Mouse (Mus musculus): ENCODE measurements around the gene Mfap1b. TPM values are rescaled to one million over a fixed set of nuclear protein-coding genes. Genes with fewer than 3 reads are reported as not detected.

The Mfap1b gene
- polyA plus RNA-seq, 1 experiment from 2014 or later: 47.5 TPM

DNA sequence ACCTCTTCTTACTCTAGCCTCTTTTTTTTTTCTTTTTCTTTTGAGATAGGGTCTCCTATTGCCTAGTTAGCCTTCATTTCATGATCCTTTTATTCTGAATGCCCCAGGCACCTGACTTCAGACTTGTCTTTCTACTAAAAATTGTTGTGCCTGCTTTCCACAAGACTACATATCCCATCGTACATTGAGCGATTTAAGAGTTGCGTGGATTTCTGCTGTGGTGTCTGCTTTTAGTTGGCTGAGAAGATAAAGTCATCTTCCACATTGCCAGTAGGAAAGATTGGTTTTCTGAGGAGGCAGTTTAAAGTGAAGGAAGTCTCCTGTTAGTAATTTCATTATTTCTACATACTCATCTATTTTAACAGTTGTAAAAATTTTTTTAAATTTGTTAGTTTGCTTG lies 58.3 kb downstream of the Mfap1b start:
- no peak for ATAC-seq (ENCODE audit: insufficient read depth, low FRiP score, low read depth)
- H3K4me3 ChIP-seq (replicated peaks): peak overlapping the region; percentile 67
- peak overlapping the region; percentile 65 for H3K4me2 ChIP-seq
- no peaks in the 10 kb centered on the region for H3K27me3 ChIP-seq (replicated peaks)
- H3K4me1 ChIP-seq: peaks cover 24% of the 10 kb centered on the region; the same call in 1 of the 2 replicates
- H3K9ac ChIP-seq: no peak overlapping the region
- H3K27ac ChIP-seq: no peak overlapping the region
- WGBS: 70% methylated on average over 3 of the region's 3 CpGs
- H3K36me3 ChIP-seq: peaks cover 10% of the 10 kb centered on the region; the same call in 1 of the 2 replicates
- H3K9me3 ChIP-seq: no peaks in the 10 kb centered on the region

DNA sequence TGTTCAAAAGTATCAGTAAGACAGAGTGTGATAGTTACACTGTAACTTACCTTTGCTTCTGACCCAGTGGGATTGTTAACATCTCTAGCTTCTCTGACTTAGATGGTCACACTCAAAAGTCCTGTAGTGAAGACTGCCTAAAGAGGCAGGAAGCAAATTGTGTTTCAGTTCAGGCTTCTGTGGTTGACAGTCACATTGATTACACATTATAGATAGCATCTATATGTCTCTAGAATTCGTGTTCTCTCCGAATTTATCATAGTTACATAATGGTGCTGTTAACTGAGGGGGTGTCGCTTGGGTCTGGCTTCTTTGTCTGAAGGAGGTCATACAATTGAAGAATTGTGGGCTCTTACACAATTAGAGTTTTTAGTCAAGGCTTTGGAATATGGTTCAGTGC lies 58.8 kb downstream of the Mfap1b start:
- Histone ChIP-seq H3K4me3 (replicated peaks) (peak overlapping the region; percentile 67), H3K9ac (no peak overlapping the region), H3K4me1 (peaks cover 24% of the 10 kb centered on the region; the same call in 1 of the 2 replicates), H3K9me3 (no peaks in the 10 kb centered on the region), H3K4me2 (peak overlapping the region; percentile 65), H3K36me3 (peaks cover 10% of the 10 kb centered on the region; the same call in 1 of the 2 replicates), H3K27me3 (replicated peaks) (no peaks in the 10 kb centered on the region), H3K27ac (no peak overlapping the region)
- ATAC-seq (ENCODE audit: insufficient read depth, low FRiP score, low read depth): no peak
- 36% methylated on average over 3 of the region's 3 CpGs for WGBS

DNA sequence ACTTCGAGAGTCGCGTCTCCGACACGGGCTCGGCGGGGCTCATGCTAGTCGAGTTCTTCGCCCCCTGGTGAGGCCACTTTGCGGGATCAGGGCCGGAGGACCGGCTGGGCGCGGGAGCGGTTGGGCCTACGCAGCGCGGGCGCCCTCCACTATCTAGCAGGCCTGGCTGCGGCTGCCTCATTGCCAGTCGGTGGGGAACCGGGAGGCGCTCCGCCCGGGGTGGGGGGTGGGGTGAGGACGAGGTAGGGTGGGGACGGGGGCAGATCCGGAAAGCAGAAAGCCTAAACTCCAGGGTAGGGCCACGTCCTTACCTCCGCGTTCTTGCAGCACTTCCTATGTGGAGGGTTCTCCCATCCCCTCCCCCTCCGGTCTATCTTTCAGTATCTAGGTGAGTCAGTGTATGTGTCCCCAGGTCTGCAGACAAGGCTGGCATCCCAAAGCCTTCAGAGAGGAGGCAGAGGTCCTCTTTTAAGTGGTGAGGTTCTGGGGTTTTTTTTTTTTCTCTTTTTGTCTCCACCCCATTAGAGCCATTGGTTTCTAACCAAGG lies 59.7 kb downstream of the Mfap1b start:
- peak overlapping the region; percentile 91 for H3K27ac ChIP-seq
- no peaks in the 10 kb centered on the region for H3K27me3 ChIP-seq (replicated peaks)
- peaks cover 21% of the 10 kb centered on the region; the same call in 1 of the 2 replicates for H3K4me1 ChIP-seq
- H3K9ac ChIP-seq: peak overlapping the region; percentile 72
- peak; percentile 41 for ATAC-seq (ENCODE audit: insufficient read depth, low FRiP score, low read depth)
- peak overlapping the region; percentile 67 for H3K4me3 ChIP-seq (replicated peaks)
- peaks cover 10% of the 10 kb centered on the region; the same call in 1 of the 2 replicates for H3K36me3 ChIP-seq
- H3K4me2 ChIP-seq: peak overlapping the region; percentile 65
- WGBS: under 1% methylated on average over 32 of the region's 32 CpGs
- H3K9me3 ChIP-seq: no peaks in the 10 kb centered on the region

DNA sequence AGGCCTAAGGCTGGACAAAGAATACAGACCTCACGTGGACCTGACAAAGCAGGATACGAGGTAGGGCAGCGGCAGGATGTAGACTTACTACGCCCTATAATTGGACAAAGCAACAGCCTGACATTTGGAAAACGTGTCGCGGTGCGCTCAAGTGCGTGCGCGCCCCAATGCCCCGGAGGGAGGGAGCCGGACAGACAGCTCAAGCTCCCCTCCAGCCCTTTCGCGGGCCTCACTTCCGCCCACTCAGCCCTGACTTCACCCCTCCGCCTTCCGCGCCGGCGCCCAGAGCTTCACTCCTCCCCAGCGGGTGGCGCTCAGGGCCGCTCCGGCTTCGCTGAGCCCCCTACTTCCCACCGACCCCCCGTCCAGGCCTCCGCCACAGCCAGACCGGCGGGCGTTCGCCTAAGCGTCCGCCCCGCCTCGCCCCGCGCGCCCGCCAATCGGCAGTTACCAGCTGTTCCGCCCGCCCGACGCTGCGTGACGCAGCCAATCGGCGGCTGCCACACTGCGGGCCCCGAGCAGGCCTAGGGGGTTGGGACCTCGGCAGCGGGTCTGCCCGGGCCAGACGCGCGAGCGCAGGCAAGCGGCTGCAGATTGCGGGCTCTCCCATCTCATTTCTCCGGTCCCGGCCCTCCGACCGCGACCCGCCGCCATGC lies 60.4 kb downstream of the Mfap1b start, which contains the start of the genes Pdia3 and Catsper2:
TSS of gene Pdia3 (plus strand) at position 389 of the 656 bp plus-strand sequence.
TSS of gene Catsper2 (minus strand) at position 406 of the 656 bp plus-strand sequence.
- no peaks in the 10 kb centered on the region for H3K27me3 ChIP-seq (replicated peaks)
- peak within 1 kb of the TSS; percentile 91 for H3K27ac ChIP-seq
- H3K4me1 ChIP-seq: peaks cover 16% of the 10 kb centered on the region; the same call in 1 of the 2 replicates
- peak; percentile 99 for ATAC-seq (ENCODE audit: insufficient read depth, low FRiP score, low read depth)
- H3K9ac ChIP-seq: peak within 1 kb of the TSS; percentile 72
- WGBS: under 1% methylated on average over 68 of the region's 68 CpGs
- no peaks in the 10 kb centered on the region for H3K9me3 ChIP-seq
- peaks cover 6% of the 10 kb centered on the region; the same call in 1 of the 2 replicates for H3K36me3 ChIP-seq
- peak within 1 kb of the TSS; percentile 65 for H3K4me2 ChIP-seq
- H3K4me3 ChIP-seq (replicated peaks): peak within 1 kb of the TSS; percentile 67

DNA sequence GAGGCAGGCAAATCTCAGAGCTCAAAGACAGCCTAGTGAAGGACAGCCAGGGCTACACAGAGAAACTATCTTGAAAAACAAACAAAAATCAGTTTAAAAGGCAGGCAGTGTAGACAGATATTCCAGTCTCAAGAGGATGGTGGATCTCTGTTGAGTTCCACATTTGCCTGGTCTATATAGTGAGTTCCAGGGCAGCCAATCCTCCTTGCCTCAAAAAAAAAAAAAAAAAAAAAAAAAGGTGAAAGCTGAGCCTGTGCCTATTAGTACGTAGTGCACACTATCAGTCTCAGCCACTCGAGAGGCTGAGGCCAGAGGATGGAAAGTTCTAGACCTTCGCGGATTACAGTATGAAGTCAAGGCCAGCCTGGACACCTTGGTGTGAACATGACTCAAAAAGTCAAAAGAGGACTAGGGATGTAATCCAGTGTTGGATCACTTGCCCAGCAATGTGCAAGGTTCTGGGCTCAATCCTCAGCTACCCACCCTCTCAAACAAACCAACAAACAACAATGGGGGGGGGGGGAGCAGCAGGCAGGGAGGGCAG lies 61.0 kb downstream of the Mfap1b start:
- peak overlapping the region; percentile 91 for H3K27ac ChIP-seq
- peak overlapping the region; percentile 32; the same call in 1 of the 2 replicates for H3K9ac ChIP-seq
- WGBS: 10% methylated on average over 4 of the region's 4 CpGs
- no peaks in the 10 kb centered on the region for H3K9me3 ChIP-seq
- ATAC-seq (ENCODE audit: insufficient read depth, low FRiP score, low read depth): no peak
- H3K36me3 ChIP-seq: peaks cover 3% of the 10 kb centered on the region; the same call in 1 of the 2 replicates
- no peaks in the 10 kb centered on the region for H3K27me3 ChIP-seq (replicated peaks)
- peak overlapping the region; percentile 67 for H3K4me3 ChIP-seq (replicated peaks)
- H3K4me2 ChIP-seq: peak overlapping the region; percentile 65
- peaks cover 14% of the 10 kb centered on the region; the same call in 1 of the 2 replicates for H3K4me1 ChIP-seq

Small RNAs within 50 kb of the gene (microRNA-seq; reads per million reads assigned to microRNA genes)
- not detected for gene Gm22953

Other genes starting within 250 kb of the Mfap1b start
- gene Trp53bp1, start 202.7 kb downstream of the Mfap1b start, polyA plus RNA-seq (2015; fragmentation: Nextera tagmentation; extraction: Ambion mirVana): 51.9 and 60.6 TPM in 2 replicates
- gene Map1a, start 184.5 kb downstream of the Mfap1b start, polyA plus RNA-seq (2015; fragmentation: Nextera tagmentation; extraction: Ambion mirVana): 4.0 and 5.3 TPM in 2 replicates
- 16.7 and 18.1 TPM in 2 replicates for gene Ppip5k1, start 118.7 kb downstream of the Mfap1b start, polyA plus RNA-seq (2015; fragmentation: Nextera tagmentation; extraction: Ambion mirVana)
- 157 and 165 TPM in 2 replicates for gene Ckmt1, start 116.4 kb downstream of the Mfap1b start, polyA plus RNA-seq (2015; fragmentation: Nextera tagmentation; extraction: Ambion mirVana)
- gene Strc, start 86.9 kb downstream of the Mfap1b start, polyA plus RNA-seq (2015; fragmentation: Nextera tagmentation; extraction: Ambion mirVana): not detected in 2 replicates
- gene Pdia3, start 60.3 kb downstream of the Mfap1b start, polyA plus RNA-seq (2015; fragmentation: Nextera tagmentation; extraction: Ambion mirVana): 742 and 872 TPM in 2 replicates
- gene Catsper2, start 60.3 kb downstream of the Mfap1b start, polyA plus RNA-seq (2015; fragmentation: Nextera tagmentation; extraction: Ambion mirVana): 1.6 and 2.3 TPM in 2 replicates
- 10.1 and 10.9 TPM in 2 replicates for gene Ell3, start 29.8 kb downstream of the Mfap1b start, polyA plus RNA-seq (2015; fragmentation: Nextera tagmentation; extraction: Ambion mirVana)
- gene Serf2, start 24.9 kb downstream of the Mfap1b start, polyA plus RNA-seq (2015; fragmentation: Nextera tagmentation; extraction: Ambion mirVana): 449 and 538 TPM in 2 replicates
- gene Hypk, start 20.8 kb downstream of the Mfap1b start, polyA plus RNA-seq (2015; fragmentation: Nextera tagmentation; extraction: Ambion mirVana): 96.0 and 102 TPM in 2 replicates
- 0.30 and 0.67 TPM in 2 replicates for gene Serinc4, start 17.3 kb downstream of the Mfap1b start, polyA plus RNA-seq (2015; fragmentation: Nextera tagmentation; extraction: Ambion mirVana)
- 23.9 and 24.5 TPM in 2 replicates for gene Mfap1a, start 32.6 kb upstream of the Mfap1b start, polyA plus RNA-seq (2015; fragmentation: Nextera tagmentation; extraction: Ambion mirVana)
- gene Wdr76, start 32.7 kb upstream of the Mfap1b start, polyA plus RNA-seq (2015; fragmentation: Nextera tagmentation; extraction: Ambion mirVana): 7.7 and 8.0 TPM in 2 replicates